Mouse (Mus musculus): Measurements from ENCODE around the gene Fancg.

Fancg gene

DNA sequence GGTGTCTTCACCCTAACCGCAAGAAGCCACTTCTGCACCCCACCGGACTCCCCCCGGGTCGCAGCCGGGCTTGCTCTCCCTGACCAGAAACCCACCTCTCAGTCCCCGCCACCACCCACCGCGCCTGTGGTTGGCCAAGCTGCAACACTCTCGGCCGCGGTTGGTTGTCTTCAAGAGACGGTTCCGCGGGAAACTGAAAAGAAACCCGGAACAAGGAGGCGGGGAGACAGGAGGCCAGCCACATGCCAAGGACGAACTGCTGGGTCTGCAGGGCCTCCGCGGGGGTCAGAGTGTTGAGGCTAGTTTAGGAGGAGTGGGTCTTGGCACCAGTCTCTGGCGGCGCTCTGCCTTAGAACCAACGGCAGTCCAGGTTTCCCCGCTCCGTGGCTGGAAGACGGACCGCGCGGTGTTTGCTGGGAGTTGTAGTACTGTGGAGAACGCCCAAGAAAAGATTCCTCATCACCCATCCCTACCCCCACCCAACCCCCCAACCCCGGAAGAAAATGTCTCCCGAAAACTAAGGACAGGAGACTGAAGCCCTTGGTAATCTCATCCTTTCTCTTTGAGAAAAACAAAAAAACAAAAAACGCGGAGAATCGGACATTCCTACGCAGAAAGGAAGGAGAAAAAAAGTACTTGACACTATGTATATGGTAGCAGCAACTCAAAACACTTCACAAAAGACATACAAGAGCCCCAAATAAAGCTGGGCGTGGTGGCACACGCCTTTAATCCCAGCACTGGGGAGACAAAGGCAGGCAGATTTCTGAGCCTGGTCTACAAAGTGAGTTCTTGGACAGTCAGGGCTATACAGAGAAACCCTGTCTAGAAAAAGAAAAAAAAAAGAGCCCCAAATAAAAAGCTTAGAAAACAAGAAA, at the start of gene Fancg:
Gene Fancg, minus strand, starts transcription at position 346 of the 878 bp plus-strand sequence.
- peak; percentile 71 for DNase-seq (ENCODE audit: low read depth)

DNA sequence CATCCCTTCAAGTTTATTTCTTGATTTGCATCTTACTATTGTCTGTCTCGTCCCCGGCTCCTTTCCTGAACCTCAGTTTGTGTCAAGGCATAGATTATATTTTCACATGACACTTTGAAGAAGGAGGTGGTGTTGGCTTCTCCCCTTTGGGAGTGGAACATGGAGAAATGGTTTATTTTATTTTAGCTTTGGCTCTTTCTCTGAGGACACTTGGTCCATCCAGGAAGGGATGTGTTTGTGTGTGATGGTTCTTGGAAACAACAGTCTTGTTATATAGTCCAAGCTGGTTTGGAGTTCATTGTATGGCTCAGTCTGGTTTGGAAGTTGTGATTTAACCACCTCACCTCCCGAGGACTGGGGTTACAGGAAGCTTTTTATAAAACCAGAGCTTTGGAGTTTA, 49.4 kb upstream of the Fancg start:
- no peak for DNase-seq (ENCODE audit: low read depth)

DNA sequence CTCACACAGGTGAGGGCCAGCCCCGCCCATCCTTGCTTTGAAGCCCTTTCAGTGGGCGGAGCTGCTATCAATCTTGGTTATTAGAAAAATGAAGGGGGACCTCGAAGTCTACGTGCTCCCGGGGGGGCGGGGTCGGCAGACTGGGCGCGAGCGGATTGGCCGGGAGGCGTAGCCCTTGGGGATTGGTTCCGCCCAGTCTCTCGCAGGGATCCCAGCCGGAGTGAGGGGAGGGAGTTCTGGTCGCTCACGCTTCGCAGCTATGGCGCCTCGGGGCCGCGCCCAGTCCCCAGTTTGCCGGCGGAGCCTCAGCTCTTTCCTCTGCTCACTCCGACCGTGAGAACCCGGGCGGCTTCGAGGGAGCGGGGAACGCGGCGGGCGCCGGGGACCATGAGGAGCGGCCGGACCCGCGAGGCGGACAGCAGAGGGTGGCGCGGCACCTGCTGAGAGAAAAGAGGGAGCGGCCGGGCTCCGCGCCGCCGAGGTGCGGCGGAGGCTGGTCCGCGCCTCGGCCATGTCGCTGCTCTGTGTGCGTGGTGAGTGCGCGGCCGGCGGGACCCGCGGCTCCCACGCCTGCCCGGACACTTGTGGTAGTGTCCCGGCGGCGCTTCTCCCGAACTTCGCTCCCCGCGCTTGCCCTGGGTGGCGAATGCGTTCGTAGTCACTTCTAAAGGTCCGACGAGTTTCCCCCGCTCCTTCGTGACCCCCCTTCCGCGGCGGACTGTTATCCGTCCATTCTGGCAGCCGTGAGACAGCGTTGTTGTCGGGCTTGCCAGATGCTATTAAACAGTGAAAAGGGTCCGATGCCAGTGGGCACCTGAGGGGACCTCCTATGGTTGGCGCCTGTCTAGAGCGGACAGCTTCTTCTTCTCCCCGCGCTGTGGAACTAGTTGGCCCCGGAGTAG, 48.7 kb upstream of the Fancg start, which contains the start of gene Unc13b:
Gene Unc13b, plus strand, starts transcription at position 201 of the 902 bp plus-strand sequence.
- peak; percentile 71 for DNase-seq (ENCODE audit: low read depth)

DNA sequence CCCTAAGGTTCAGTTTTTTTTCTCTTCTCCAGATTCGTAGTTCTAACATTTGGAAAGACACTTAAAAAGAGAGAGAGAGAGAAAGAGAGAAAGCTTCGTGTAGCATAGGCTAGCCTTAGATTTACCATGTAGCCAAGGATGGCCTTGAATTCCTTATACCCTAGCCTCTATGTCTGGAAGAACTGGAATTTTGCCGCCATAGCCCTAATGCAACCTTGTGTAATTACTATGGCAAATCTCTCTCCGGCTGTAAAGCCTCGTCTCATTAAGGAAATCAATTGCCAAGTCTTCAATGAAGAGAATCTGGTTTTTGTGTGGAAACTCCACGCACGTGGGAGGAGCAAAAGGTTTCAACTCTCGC, 48.1 kb upstream of the Fancg start:
- no peak for DNase-seq (ENCODE audit: low read depth)

DNA sequence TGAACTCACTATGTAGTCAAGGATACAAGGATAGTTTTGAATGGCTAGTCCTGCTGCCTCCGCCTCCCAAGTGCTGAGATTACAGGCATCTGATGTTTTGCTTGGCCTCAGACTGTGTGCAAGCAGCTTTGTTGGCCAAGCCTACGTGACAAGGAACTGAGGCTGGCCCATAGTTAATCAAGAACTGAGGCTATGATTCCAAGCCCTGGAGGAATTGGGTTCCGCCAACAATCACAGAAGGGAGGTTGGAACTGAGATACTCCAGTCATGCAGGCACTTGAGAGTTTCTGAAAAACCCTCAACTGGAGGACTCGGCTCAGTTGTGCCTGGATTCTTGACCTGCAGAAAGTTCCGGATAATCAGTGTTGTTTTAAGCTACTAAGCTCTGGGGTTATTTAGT, 47.3 kb upstream of the Fancg start:
- no peak for DNase-seq (ENCODE audit: low read depth)

DNA sequence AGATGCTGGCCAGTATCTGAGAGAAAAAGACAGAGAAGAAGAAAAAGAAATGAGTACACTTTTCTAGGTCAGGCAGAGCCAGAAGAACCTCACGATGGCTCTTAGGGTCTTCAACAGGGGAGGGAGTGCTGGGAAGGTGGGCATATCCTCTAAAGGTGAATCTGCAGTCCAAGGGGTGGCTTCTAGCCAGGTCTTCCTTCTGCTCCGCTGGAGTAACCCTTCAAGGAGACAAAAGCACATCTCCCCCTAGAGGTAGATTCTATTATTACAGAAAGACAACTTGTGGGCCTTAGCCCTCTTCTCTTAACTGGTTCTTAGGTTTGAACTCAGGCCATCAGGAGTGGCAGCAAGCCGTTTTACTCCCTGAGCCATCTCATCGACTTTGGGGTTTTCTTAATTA, 42.3 kb upstream of the Fancg start:
- peak; percentile 85 for DNase-seq (ENCODE audit: low read depth)

DNA sequence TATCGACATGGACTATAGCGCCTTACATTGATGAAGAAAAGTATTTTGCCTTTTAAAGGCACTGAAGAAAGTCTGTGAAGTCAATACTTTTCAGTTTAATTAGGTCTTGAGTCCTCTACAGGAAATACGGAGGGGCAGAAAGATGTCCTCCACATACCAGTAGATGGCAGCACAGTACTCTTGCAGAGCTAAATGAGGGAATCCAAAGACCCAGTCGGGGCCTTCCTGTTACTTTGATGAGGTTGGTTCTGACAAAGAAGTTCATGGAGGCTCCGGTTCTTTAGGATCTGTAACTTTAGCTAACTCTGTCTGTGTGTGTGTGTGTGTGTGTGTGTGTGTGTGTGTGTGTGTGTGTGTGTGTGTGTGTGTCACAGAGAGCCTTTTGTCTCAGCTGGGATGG, 36.9 kb upstream of the Fancg start:
- DNase-seq (ENCODE audit: low read depth), result peak; percentile 90

DNA sequence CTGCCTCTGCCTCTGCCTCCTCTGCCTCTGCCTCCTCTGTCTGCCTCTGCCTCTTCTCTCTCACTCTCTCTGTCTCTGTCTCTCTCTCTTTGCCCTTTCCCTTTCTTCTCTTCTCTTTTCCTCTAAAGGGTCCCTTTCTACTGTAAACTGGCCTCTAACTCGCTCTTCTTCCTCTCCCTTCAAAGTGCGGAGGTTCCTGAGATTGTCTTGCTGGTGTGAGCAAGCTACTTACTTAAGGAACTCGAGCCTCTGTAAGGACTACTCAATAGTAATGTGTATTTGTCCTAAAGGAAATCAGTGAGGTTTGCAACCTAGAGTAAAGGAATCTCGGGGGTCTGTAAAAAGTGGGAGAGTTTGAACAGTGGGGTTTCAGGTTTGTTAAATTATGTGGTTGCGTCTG, 36.3 kb upstream of the Fancg start:
- no peak for DNase-seq (ENCODE audit: low read depth)

DNA sequence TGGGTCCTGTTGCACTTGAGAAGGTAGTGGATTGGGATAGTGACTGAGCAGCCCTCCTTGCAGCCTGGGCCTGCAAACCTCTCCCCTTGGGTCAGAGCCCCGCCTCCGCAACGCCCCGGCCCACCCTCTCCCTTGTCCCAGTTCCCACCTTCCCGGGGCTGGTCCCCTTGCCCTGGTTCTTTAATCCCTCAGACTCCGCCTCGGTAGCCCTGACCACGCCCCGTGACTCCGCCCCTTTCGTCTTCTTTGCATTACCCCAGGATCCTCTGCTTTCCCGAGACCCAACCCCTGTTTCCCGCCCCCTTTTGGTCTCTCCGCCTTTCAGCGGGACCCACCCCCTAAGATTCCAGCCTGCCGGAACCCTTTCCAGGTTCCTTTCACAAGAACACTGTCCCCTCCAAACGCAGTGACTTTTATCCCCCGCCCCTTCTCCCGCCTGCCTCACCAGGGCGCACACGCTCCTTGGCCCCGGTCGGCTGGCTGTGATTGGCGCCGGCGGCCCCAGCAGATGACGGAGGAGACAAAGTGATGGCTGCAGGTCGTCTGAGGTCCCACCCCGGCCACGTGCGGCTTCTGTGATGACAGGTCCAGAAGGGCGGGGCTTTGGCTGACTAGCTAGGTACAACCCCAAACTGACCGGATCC, 35.5 kb upstream of the Fancg start, which contains the start of gene Fam214b:
Gene Fam214b, minus strand, starts transcription at position 562 of the 644 bp plus-strand sequence.
- DNase-seq (ENCODE audit: low read depth), result peak; percentile 90

DNA sequence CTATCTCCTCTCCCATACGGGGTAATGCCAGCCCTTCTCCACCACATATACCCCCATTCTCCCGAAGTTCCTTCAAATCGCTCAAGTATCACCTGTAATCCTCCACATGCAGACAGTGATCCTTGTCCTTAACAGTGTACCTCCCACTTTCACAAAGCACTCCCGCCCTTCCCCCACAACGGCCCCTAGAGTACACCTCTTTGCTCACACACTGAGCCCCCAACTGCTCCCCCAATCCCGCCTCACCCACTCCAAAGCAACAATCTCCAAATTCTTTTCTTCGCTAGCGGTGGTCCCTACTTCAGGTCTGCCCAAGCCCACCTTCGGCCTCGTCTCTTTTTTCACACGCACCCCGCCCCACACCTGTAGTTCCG, 35.0 kb upstream of the Fancg start:
- no peak for DNase-seq (ENCODE audit: low read depth)

DNA sequence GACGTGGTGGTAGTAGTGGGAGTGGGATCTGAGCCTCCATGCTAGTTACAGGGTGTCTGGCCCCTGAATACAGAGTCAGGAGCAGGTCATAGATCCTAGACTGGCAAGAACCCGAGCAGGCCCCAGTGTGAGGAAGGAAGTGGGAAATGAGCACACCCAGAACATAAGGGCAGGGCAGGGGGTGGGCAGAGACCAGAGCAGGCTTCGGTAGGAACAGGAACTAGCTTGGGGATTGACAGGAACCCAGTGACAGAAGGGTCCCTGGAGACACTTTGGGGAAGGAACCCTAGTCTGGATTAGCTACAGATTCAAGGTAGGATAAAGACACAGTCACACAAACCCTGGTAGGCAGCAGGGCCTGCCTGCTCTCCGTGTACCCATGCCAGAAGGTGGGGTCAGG, 34.4 kb upstream of the Fancg start:
- peak; percentile 30 for DNase-seq (ENCODE audit: low read depth)

DNA sequence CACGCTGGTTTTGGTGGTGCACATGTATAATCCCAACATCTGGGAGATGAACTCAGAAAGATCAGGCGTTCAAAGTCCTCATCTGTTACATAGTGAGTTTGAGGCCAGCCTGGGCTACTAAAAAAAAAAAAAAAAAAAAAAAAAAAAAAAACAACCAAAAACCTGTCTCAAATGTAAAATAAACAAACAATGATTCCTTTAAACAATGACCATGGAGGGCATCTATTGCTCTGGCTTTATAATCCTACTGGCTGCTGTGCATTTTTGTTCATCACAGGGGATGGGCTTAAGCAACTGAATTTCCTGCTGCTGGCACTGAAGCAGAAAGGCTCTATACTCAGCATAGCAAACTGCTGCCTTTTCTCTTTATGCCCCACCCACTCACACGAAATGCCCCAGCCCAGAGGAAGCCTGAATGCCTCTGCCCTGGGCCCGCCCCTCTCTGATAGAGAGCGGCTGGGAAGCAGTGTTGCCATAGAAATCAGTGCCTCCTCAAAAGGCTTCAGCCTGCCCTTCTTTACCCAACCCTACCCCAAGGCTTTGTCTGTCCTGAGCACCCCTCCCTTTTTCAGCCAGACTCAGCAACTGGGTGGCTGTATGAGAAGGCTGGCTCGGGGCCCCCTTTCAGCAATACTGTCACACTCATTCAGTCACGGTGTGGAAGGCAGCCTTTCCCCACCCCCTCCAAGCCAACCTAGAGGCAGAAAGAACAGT, 33.5 kb upstream of the Fancg start:
- DNase-seq (ENCODE audit: low read depth), result peak; percentile 87

DNA sequence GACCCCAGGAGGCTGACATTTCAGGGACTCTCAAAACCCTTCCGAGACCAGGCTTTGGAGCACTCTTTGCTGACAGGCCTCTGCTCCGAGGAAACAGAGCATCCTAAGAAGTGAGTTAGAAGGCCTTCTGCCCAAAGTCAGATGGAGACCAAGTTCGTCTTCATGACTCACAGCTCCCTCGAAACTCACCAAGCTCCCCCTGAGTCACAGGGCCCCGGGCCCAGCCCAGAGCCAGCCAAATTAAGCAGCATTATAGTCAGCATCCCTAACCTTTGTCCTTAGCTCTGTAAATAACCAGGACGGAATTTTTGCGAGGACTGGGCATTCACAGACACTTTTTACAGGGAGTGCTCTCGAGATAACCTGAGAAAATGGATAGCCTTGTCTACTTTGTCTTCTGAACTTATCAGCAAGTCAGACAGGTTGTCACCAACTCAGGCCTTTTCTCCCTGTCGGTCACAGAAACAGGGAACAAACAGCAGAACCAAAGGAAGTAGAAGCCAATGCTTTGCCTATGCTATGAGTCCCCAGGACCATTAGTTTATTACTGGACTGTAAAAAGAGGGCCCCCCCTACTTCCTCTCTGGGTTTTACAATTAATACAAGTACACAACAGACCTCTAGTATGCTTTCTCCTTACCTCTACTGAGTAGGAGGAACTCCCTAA, 30.7 kb upstream of the Fancg start:
- no peak for DNase-seq (ENCODE audit: low read depth)

DNA sequence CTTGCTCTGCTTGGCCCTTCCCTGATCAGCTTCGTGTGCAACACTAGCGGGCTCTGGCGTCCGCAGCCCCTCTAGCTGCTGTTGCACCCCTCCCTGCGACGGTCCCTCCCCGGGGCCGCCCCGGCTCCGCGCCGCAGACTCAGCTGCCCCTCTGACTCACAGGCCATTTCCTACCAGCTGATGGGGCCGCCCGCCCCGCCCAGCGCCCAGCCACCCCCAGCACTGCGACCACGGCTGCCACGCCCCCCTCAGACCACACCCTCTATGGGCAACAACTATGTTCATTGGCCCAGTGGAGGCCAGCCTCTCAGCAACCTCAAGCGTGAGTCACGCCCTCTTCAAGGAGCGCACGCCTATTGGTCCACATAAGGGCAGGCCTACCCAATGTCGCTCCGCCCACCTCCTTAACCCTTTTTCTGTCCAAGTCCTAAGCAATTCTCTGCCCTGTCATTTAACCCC, 29.8 kb upstream of the Fancg start:
- DNase-seq (ENCODE audit: low read depth), result peak; percentile 91

DNA sequence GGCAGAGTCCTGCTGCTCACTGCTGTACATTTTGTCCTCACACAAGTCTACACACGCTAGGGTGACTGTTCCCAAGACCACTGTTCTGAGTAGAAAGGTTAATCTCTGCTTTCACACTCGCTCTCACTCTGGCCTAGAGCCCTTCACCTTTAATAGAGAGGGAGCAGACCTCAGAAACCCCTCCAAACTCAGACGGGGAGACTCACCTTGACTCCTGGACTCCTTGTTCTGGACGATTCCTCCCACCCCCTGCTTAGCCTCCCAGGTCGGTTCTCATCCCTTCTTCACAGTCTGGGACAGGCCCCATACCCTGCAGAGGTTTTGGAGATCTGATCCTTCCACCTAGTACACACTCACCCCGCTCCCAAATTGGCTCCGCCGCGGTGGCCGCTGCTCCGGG, 29.3 kb upstream of the Fancg start:
- no peak for DNase-seq (ENCODE audit: low read depth)

DNA sequence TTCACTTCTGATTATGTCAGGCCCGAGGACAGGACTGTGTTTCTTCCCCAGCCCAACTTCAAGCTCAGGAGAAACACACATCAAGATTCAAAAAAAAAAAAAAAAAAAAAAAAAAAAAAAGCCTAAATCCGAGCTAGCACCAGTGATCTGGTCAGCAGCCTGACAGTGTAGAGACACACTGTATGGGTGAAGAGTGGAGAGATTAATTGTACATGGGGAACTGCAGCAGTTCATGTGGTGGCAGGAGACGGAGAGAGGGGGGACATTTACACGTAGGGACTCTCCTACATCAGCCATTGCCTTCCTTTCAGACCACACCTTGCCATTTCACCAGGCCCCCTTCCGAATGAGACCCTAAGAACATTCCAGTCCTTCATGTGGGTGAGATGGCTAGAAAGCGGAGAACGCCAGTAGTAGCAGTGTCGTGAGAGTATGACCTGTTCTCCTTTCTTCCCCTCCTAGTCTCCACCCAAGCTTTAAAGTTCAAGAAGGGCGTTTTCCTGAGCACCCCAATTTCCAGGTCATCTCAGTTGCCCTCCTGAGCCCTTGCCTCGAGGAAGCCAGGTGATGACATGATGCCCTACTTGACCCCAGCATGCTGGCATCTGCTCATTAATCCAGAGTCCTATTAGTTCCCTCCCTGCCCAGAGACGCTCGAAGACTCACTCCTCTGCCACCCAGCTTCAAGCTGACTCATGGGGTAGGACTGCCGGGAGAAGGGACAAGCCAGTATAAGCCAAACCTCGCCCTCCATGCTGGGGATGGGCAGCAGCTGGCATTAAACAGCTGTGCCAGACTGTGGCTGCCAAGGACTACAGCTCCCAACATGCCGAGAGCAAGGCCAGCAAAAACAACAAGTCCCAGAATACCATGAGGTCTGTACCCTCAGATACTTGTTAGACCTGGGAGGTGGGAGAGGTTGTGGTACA, 28.5 kb upstream of the Fancg start:
- DNase-seq (ENCODE audit: low read depth), result no peak

DNA sequence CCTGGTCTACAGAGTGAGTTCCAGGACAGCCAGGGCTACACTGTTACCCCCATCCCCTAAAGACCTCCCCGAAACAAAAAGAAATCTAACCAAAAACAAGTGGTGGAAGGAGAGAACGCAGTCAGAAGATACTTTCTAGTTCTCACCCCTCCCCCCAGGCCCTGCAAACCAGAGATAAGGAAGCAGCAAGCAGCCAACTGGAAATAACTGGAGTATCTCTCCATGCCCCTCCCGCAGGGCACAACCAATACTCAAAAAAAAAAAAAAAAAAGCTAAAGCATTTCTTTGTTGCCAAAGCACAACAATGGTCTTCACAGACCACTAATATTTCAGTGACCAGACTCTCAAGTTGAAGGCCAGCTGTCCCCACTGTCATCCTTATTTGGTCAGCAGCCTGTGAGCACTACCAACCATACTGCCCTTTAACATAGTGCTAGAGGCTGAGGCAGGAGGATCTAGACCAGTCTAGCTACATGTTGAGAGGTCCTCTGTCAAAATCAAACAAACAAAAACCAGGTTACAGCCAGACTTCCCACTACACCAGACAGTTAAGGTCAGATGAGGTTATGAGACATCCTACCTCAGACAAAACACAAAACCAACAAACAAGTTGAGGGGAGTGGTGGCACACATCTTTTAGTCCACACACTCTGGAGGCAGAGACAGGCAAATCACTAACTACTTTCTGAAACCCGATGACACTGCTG, 27.7 kb upstream of the Fancg start:
- DNase-seq (ENCODE audit: low read depth), result no peak

DNA sequence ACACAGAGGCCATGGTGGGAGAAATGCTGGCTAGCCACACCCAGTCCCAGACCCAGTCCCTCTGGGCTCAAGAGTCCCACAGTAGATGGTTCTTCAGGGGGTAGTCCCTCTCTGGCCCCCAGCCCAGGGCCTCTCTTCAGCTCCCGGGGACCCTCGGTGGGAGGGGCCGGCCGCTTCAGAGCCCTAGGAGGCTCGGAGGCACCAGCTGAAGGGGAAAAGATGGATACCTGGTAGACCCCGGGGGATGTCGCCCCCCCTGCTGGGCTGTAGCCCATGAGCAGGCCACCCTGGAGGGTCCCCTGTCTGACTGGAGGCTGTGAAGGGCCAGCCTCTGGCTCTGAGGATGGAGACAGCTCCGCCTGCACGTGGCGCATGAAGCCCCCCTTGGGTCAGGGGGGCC, 26.1 kb upstream of the Fancg start:
- no peak for DNase-seq (ENCODE audit: low read depth)

DNA sequence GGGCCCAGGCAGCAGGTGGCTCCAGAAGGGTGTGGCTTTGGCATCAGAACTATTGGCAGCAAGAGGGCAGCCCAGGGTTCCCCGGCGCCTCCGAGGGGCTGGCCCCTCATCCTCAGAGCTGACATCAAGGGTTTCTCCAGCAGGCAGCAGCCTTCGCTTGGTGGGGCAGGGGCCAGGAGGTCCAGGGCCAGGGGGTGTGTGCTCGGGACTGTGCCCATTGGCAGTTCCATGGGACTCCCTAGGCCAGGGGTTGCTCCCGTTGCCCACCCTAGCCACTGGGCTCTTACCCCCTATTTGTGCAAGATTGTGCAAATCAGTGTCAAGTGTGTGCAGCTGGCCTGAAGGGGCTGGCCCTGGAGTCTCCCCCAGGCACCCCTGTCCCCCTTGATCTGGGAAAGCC, 25.5 kb upstream of the Fancg start:
- DNase-seq (ENCODE audit: low read depth), result no peak
